Mouse (Mus musculus): ENCODE measurements around the gene P3h4.
A peak's percentile ranks its signal among the peaks of the same experiment; 100 is the strongest.

P3h4 gene

DNA sequence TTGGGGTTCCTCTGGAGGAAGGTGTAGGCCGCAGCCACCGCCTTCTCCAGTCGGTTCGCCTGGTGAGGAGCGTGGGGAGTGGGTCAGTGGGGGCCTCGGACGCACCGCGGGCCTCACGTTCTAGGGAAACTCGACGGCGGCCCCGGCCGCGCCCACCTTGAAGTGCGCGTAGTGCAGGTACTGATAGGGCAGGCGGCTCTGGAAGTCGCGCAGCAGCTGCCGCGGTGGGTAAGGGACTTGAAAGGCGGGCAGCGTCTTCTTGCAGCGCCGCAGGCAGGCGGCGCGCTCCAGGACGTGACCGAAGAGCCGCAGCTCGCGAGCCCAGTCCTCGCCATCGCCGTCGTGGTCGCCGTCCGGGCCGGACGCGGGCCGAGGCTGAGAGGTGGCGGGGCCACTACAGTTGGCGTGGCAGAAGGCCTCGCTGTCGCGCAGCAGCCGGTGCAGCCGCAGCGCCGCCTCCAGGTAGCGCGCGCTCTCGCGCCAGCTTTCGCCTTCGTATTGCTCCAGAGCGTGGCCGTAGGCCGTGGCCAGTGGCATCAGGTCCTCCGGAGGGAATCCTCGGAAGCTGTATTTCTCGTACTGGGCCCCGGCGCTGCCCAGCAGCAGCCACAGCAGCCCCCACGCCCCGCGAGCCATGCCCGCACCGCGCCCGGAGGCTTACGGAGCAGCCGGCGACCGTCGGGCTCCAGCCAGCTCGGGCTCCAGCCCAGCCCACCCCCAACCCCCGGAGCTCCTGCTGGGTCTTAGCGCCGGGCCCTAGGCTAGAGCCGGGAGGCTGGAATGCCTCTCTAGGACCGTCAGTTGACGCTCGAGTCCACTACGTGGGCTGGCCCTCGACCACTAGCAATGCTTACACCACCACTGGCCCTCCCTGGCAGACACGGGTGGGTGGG, at the start of gene P3h4:
P3h4 (minus strand) TSS at position 816 of the 893 bp plus-strand sequence.
- DNase-seq (ENCODE audit: low read depth, low spot score), result no peak

DNA sequence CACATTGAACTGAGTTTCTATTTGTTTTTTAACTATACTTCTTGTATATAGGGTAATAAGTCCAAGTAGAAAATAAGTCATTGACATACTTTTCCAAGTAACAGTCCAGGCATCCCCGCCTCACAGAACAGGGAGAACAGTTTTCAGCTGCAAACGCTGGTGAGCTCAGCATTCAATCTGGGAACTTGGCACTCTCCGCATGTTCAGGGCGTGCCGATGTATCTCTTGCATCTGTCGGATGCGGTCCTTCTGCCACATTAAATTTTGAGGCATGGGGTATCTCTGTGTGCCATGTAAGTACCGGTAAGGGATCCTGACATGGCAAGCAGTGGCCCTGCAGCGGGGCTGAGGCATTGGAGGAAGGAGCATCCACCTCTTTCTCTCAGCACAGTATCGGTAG, 48.1 kb upstream of the P3h4 start:
- DNase-seq (ENCODE audit: low read depth, low spot score), result no peak

DNA sequence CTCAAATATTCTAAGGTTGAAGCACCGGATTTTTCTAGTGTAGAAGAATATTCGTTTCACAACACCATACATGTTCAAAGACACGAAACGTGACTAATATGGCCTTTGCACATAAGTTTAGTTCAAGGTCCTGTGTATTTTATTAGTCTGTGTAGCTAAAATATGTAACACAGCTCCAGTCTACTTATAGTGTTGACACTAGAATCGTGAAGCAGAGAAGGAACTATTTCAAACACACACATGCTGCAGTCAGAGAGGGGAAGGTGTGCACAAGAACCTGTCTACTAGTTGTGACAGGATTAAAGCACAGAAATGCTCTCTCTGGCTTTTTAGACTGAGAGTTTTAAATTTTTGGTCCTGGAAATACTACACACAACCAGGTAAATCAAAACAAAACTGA, 43.1 kb upstream of the P3h4 start:
- no peak for DNase-seq (ENCODE audit: low read depth, low spot score)

DNA sequence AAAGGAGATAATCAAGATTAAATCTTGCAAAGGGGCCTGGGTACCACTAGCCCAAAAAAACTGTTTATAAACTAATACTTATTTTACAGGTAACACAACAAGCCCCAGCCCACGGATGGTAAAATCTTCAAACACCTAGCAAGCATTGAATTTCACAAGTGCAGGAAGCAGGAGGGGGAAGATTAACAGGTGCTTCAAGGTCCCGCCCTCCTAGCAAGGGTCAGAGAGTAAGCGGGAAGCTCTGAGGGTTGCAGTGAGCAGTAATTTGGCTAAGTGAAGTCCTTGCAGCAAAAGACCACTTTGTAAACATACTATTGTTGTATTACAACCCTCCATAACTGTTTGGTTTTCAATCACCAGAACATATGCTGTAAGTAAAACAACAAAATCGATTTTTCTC, 42.6 kb upstream of the P3h4 start:
- no peak for DNase-seq (ENCODE audit: low read depth, low spot score)

DNA sequence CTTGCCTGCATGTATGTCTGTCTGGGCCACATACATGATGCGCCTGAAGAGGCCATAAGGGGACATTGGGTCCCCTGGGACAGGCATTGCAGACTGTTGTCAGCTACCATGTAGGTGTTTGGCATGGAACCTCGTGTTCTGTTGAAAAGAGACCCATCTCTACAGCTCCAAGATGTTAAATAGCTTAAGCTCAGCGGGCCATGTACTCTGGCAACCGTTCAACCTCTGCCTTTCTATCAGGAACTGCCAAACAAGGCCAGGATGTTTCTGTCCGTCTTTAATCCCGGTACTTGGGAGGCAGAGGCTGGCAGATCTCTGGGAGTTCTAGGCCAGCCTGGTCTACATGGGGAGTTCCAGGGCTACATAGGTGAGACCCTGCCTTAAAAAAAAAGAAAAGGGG, 28.0 kb upstream of the P3h4 start:
- no peak for DNase-seq (ENCODE audit: low read depth, low spot score)

DNA sequence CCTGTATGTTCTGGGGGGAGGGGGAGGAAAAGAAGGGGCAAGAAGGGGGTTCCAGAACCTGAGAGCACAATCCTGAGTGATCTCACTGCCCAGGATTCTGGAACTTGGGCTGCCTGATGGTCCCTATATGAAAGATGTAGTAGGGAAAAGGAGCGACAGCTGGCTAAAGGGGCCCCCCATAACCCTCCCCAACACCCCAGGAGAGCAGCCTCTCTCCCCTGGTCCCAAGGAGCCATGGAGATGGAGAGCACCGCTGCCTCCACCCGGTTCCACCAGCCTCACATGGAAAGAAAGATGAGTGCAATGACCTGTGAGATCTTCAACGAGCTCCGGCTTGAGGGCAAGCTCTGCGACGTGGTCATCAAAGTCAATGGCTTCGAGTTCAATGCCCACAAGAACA, 27.2 kb upstream of the P3h4 start, which contains the start of the genes Nt5c3b and Klhl10:
Nt5c3b (minus strand) TSS at position 12 of the 400 bp plus-strand sequence.
Klhl10 (plus strand) TSS at position 121 of the 400 bp plus-strand sequence.
- DNase-seq (ENCODE audit: low read depth, low spot score), result no peak

DNA sequence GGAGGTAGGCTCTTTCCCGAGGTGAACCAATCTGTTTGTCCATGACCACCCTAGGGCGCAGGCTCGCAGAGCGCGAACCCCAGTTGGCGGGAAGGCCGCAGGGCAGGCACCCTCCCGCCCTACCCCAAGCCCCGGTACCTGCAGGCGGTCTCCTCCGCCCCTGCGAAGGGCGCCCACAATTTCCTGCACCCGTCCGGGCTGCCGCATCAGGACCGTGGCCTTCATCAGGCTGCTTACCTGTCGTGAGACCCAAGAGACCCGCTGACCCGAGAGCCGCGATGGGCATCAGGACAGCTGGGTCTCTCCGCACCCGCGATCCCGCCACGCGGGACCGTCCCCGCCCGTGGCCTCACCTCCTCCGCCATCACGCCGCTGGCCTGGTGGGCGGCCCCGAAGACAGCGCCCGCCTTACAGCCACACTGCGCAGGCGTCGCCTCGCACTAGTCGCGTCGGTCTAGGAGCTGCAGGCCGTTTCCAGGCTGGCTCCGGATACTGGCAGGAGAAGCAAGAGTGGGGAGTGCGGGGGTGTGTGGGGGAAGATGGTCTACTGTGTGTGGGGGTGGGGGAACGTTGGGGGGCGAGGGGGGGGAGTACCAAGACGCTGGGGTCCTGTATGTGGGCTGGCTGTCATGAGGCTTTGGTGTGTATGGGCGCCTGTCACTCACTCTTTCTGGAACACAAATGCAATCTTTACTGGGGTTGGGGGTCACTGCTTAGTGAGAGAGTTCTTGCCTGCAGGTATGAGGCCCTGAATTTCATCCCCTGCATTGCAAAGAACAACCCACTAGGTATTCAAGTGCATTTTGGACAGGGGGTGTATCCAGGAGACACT, 26.3 kb upstream of the P3h4 start:
- DNase-seq (ENCODE audit: low read depth, low spot score), result peak; percentile 45

DNA sequence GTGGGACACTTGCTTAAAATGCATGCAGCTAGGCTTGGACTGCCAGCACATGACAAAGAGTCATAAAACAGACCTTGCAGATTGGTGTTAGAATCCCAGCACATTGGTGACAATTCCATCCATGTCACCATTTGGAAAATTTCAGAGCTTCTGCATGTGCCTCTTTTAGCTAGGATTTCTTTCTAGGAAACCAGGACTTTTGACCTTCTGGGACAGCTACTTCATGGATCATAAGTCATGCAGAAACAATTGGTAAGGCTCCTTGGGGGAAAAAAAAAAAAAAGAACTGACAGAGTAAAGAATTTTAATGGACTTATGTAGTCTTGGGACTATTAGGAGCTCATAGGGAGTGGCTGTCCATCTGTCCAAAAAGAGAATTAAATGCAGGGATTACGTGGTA, 23.3 kb upstream of the P3h4 start:
- no peak for DNase-seq (ENCODE audit: low read depth, low spot score)

DNA sequence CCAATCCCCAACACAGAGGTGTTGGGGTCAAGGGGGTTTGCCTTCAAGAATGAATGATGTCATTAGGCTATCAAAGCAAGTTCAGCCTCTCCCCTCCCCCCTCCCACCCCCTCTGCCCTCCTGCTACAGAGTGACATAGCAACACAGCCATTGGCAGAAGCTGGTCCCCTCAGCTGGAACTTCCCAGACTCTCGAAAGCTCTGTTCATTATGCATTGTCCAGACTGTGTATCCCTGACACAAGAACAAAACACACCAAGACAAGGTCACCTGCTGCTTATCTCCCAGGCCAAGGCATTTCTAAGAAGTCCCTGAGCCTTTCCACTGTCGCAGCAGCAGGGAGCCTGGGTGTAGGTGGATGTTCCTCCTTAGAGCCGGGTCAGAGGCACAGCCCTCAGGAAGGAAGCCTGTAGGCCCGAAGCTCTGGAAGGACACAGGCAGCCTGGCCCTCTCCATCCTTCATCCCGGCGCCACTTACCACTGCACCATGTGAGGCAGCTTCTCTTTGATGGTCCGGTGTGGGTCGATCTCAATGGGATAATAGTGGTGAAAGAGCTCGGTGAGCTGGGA, 21.1 kb upstream of the P3h4 start:
- no peak for DNase-seq (ENCODE audit: low read depth, low spot score)

DNA sequence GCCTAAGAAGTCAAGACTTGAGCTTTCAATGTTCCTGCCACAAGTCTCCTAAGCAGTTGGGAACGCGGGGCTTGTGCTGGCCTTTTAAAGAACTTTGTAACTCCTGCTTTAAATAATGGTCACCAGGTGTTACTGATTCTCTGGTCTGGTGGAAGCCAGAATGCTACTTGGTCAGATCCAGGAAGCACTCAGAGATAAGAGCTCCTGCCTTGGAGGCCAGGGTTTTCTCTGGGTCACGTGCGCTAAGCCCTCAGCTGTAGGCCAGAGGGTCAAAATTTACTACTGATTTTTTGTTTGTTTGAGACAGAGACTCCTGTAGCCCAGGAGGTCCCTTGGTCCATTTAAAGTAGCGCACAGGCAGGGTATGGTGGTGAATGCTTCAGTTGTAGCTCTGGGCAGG, 17.4 kb upstream of the P3h4 start:
- DNase-seq (ENCODE audit: low read depth, low spot score), result no peak

DNA sequence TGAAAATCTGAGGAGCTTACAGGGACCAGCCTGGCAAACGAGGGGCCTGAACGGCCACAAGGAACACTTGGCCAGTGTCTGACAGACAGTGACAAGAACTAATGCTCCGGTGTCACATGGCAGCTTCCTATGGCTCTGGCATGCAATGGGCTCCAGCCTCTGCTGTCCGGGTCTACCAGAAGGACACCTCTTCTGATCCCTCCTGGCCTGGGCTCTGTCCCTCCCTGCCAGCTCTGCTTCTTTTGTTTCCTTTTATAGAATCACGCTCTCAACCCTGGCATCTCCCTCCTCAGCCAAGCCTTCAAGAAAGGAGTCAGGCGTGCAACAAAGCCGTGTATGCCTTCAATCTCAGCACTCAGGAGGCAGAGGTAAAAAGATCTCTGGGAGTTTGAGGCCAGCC, 15.4 kb upstream of the P3h4 start:
- DNase-seq (ENCODE audit: low read depth, low spot score), result no peak

DNA sequence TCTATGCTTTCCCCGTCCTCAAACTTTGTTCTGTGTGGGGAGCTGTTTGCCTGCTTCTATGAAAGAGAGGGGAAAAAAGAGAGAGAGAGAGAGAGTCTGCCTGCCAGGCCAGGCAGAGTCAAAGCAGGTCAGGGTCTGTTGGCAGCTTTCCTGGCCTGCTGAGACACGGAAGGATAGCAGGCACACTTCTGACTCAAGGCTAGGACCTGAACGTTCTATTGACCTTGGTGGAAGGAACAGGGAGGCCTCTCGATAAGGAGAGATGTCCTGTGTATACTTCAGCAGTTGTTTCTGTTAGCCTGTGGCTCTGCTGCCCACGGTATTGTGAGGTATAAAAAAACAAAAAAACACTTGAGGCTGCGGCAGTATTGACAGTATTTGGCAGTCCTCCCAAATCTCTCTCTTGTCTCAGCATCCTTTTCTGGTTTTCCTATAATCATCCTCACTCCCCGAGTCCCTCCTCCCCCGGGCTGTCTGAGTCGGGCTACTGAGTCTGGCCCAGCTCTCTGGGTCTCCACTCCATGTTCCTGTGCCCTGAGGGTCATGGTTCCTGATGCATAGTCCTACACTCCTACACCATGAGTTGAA, 14.1 kb upstream of the P3h4 start:
- DNase-seq (ENCODE audit: low read depth, low spot score), result no peak

DNA sequence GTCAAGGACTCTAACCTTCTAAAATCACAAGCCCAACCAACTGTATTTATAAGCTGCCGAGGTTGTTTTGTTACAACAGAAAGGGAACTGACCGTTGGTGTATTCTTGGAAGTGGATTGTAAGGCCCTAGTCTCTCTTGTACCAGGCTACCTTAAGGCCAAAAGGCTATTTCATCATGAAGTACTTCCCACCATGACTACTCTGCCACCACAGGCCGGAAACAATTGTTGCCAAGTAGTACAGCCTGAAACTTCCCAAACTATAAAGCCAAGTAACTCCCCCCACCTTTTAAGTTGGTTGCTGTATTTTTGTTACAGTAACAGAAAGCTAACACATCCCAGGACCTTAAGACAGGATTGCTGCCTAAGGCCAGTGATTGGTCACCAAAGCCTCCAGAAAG, 12.2 kb upstream of the P3h4 start:
- no peak for DNase-seq (ENCODE audit: low read depth, low spot score)

DNA sequence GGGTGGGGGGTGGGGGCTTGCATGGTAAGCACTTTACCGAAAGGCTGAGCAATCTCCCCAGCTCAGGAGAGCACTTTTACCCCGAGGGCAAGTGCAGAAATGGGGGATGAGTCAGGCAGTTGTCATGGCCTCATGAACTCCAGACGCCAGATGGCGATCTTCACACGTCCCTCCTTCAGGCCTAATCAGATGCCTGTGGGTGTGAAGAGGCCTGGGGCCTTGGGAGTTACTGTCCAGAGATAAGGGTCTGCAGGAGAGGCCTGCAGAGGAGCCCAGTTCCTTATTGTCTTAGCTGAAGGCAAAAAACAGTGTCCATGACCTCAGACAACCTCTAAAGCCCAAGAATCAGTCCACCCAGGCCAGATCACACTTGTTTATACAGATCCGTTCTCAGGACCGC, 11.2 kb upstream of the P3h4 start:
- no peak for DNase-seq (ENCODE audit: low read depth, low spot score)

DNA sequence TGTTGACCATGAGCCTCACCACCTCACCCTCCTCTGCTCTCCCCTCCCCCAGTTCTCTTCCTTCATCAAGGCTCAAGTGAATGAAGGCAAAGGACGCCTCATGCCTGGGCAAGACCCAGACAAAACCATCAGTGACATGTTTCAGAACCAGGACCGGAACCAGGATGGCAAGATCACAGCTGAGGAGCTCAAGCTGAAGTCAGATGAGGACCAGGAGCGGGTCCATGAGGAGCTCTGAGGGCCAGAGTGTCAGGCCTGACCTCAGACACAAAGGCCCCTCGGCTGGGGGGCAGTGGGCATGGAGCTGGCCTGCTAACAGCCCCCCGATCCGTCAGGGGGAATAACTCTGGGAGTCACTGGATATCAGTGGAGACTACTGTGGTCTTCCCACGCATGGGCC, 9.2 kb upstream of the P3h4 start:
- no peak for DNase-seq (ENCODE audit: low read depth, low spot score)

DNA sequence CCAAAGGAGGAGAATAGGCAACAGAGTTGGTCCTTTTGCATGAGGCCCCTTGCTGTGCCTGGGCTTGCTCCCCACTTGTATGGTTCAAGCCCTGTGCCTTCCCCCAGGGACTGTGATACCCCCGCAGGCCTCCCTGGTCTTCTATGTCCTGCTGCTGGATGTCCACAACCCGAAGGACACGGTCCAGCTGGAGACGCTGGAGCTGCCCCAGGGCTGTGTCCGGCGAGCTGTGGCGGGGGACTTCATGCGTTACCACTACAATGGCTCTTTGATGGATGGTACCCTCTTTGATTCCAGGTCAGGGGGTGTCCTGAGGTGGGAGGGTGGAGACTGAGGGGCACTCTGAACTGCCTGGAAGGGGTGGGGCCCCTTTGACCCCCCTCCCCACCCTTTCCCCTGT, 6.9 kb upstream of the P3h4 start:
- DNase-seq (ENCODE audit: low read depth, low spot score), result no peak

DNA sequence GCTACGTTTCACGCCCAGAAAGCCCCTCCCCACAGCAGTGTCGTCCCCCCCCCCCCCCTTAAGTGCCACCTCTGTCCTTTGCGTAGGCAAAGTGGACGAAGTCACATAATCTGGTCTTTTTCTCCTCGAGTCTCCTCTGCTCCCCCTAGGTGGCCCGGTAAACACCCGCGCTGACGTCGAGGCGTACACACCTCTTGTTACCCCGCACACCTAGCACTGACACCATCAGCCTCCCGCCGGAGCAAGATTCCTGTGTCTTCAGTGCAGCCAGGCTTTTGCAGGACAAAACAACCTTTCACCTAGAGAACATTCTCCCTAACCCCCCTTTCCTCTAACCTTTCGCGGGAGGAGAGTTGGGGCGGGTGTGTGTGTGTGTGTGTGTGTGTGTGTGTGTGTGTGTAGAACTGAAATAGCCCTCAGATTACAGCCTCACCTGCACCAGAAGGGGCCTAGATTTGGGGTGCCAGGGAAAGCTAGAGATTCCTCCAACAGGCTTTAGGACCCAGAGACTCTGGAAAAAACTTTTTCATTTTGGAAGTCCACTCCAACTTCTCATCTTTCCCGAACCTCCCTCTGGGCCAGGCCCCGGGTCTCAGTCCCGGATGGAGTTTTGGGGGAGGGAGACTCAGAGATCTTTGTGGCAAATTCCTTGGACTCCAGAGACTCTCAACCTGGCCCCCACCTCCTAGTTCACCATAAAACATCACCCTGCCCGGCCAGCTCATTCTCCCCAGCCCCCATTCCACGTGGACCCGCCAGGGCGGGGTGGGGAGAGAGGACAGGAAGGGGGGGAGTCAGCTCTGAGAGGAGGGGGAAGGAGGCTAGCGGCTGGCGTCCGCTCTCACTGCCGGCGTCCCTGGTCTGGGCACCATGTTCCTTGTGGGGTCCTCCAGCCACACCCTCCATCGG, 532 bp upstream of the P3h4 start, which contains the start of gene Fkbp10:
Fkbp10 (plus strand) TSS at position 784 of the 909 bp plus-strand sequence.
- no peak for DNase-seq (ENCODE audit: low read depth, low spot score)

DNA sequence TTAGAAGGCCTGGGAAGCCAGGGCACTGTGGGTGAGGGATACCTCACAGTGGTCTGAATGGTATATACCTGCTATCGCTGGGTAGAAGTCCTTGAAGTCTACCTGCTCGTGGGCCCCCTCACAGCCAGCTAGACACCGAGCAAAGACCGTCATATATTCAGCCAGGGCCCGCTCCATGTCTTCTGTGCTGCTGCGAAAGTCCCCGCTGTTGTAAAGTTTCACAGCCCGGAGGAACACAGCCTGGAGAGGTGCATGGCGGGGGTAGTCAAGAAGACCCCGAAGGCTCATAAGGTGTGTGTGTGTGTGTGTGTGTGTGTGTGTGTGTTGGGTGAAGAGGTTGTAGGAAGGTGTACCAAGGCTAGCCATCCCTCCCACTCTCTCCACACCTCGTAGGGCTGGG, 1.1 kb downstream of the P3h4 start:
- no peak for DNase-seq (ENCODE audit: low read depth, low spot score)

DNA sequence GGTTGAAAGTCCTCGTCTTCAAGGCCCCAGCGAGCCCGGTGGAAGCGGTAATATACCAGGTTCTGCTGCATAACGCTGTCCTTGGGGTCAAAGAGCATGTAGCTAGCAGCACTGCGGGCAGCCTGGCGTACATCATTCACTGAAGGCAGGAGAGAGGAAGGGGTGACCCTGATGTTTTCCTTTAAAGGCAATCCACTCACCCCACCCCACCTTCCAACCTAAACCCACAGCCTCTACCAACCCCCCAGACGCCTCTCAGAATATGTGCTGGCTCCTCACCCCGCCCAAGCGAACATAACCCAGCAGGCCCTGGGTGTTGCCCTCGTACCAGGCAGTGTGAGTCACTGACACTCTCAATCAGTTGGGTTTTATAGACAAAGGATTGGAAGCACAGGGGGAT, 2.9 kb downstream of the P3h4 start:
- DNase-seq (ENCODE audit: low read depth, low spot score), result no peak

DNA sequence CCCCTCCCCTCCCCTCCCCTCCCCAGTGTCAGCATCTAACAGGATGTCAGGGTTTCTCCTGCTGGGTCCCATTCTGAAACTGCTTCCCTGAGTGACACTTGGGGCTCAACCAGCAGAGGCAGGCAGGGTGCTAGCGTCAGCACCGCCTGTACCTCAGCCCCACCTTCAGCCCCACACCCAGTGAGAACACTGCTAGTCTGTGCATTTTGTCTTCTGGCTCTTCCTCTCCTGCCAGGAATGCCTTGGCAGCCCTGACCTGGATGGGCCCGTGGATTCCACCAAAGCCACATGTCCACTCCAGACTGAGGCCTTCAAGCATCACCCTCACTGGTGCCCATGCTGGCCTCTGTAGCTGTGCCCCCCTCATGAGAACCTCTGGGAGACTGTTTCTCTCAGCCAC, 5.0 kb downstream of the P3h4 start:
- no peak for DNase-seq (ENCODE audit: low read depth, low spot score)
